Mouse (Mus musculus): ENCODE results near the gene Dhx9. TPM values are rescaled to one million over a fixed set of nuclear protein-coding genes. Genes with fewer than 3 reads are reported as not detected.
A peak's percentile ranks its signal among the peaks of the same experiment; 100 is the strongest.
"Not testable (repeated sequence)": the region's sequence is repeated elsewhere in the genome, so short reads cannot be mapped to it uniquely, and the experiment has no call there.

Gene Dhx9
- total RNA-seq, 1 experiment from 2014 or later, result 320 TPM

GRCm38 (mm10) chr1:153431158-153431557, 56.3 kb downstream of the Dhx9 start:
- no peak for ATAC-seq (replicated peaks; ENCODE audit: low read depth, poor library complexity, severe bottlenecking)

- ATAC-seq (replicated peaks; ENCODE audit: low read depth, poor library complexity, severe bottlenecking), result peak; percentile 80
These were observed 62.5 kb downstream of the Dhx9 start, which contains the start of gene Shcbp1l for GRCm38 (mm10) chr1:153424770-153425584. Gene Shcbp1l (plus strand): TSS chr1:153425162.

- ATAC-seq (replicated peaks; ENCODE audit: low read depth, poor library complexity, severe bottlenecking), result peak; percentile 72
These were observed 63.2 kb downstream of the Dhx9 start for GRCm38 (mm10) chr1:153424271-153424670.

- not testable (repeated sequence) for ATAC-seq (replicated peaks; ENCODE audit: low read depth, poor library complexity, severe bottlenecking)
These were observed 69.7 kb downstream of the Dhx9 start for GRCm38 (mm10) chr1:153417805-153418204.

GRCm38 (mm10) chr1:153416271-153416832, 71.1 kb downstream of the Dhx9 start:
- ATAC-seq (replicated peaks; ENCODE audit: low read depth, poor library complexity, severe bottlenecking), result not testable (repeated sequence)

GRCm38 (mm10) chr1:153415742-153416141, 71.7 kb downstream of the Dhx9 start:
- peak; percentile 73 for ATAC-seq (replicated peaks; ENCODE audit: low read depth, poor library complexity, severe bottlenecking)

- ATAC-seq (replicated peaks; ENCODE audit: low read depth, poor library complexity, severe bottlenecking), result peak; percentile 55
These were observed 72.5 kb downstream of the Dhx9 start for GRCm38 (mm10) chr1:153414962-153415361.

GRCm38 (mm10) chr1:153414114-153414723, 73.2 kb downstream of the Dhx9 start:
- peak; percentile 76 for ATAC-seq (replicated peaks; ENCODE audit: low read depth, poor library complexity, severe bottlenecking)

GRCm38 (mm10) chr1:153413397-153414020, 74.0 kb downstream of the Dhx9 start:
- ATAC-seq (replicated peaks; ENCODE audit: low read depth, poor library complexity, severe bottlenecking), result not testable (repeated sequence)

- ATAC-seq (replicated peaks; ENCODE audit: low read depth, poor library complexity, severe bottlenecking), result not testable (repeated sequence)
These were observed 74.6 kb downstream of the Dhx9 start for GRCm38 (mm10) chr1:153412663-153413396.

- ATAC-seq (replicated peaks; ENCODE audit: low read depth, poor library complexity, severe bottlenecking), result no peak
These were observed 75.7 kb downstream of the Dhx9 start for GRCm38 (mm10) chr1:153411723-153412122.

GRCm38 (mm10) chr1:153410915-153411314, 76.5 kb downstream of the Dhx9 start:
- peak; percentile 76 for ATAC-seq (replicated peaks; ENCODE audit: low read depth, poor library complexity, severe bottlenecking)

- not testable (repeated sequence) for ATAC-seq (replicated peaks; ENCODE audit: low read depth, poor library complexity, severe bottlenecking)
These were observed 79.2 kb downstream of the Dhx9 start for GRCm38 (mm10) chr1:153408296-153408695.

GRCm38 (mm10) chr1:153407641-153408040, 79.8 kb downstream of the Dhx9 start:
- not testable (repeated sequence) for ATAC-seq (replicated peaks; ENCODE audit: low read depth, poor library complexity, severe bottlenecking)

Other genes with a start within 250 kb of the Dhx9 start
- 2.1 and 3.6 TPM in 2 replicates for gene Lamc1, start 154.9 kb downstream of the Dhx9 start, total RNA-seq (2017)
- gene Shcbp1l, start 62.5 kb downstream of the Dhx9 start, total RNA-seq (2017), result 0.68 and 1.0 TPM in 2 replicates
- gene Npl, start 62.4 kb upstream of the Dhx9 start, total RNA-seq (2017), result 12.2 and 17.9 TPM in 2 replicates
- 0.05 and 0.34 TPM in 2 replicates for gene Rgs8, start 165.4 kb upstream of the Dhx9 start, total RNA-seq (2017)

All from common myeloid progenitor, adult 5-6 weeks (primary cell).